Mouse (Mus musculus): Measurements from ENCODE around the gene Prrg2. TPM values are rescaled to one million over a fixed set of nuclear protein-coding genes. Genes with fewer than 3 reads are reported as not detected.

Prrg2 gene
- polyA plus RNA-seq, 1 experiment from 2014 or later: 25.1 TPM

DNA sequence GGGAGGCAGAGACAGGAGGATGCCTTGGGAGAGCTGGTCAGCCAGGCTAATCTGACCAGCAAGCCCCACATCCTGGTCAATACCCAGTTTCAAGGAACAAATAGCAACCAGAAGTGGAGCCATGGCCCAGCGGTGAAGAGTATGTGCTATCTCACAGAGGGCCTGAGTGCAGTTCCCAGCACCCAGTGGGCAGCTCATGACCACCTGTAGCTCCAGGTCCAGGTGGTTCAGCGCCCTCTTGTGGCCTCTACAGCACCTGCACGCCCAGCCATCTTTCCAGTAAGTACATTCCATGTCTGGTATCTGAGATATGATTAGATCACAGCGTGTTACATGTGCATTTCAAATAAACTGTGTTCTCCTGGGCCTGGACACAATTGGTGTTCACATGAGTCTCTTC, 23.6 kb upstream of the Prrg2 start:
- no peak overlapping the region for H3K4me2 ChIP-seq

DNA sequence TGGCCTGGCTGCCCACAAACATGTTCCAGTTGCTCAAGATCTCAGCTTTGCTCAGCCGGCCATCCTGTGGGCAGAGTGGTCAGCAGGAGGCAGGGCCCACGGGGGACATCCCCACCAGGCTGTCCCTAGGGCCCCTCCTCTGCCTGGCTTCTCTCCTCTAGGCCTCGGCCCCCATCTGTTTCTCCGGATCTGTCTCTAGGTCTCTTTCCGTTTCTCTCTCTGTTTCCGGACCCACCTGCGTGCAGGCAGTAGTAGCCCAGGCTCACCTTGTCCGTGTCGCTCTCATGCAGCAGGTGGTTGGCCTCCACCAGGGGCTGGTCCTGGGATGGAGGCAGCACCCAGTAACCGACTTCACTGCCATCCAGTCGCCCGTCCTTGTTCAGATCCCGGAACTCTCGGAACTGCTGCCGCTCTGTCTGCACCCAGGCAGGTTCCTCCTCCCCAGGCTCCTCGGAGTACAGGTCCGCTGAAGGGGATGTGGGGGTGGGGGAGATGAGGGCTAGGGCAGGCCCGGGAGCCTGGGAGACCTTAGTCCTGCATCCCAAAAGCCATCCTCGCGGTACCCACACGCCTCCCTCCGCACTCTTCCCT, 20.9 kb upstream of the Prrg2 start:
- Histone ChIP-seq H3K27me3 (no peaks in the 10 kb centered on the region), H3K4me1 (peaks cover 24% of the 10 kb centered on the region), H3K9ac (no peak overlapping the region), H3K27ac (peak overlapping the region; percentile 73), H3K36me3 (peaks cover 63% of the 10 kb centered on the region), H3K4me2 (no peak overlapping the region), H3K9me3 (no peaks in the 10 kb centered on the region), H3K4me3 (no peak overlapping the region)
- no peak for ATAC-seq (ENCODE audit: insufficient number of reproducible peaks, low FRiP score, low TSS enrichment, low read depth)
- WGBS: 76% methylated on average over 22 of the region's 22 CpGs

More for the DNA sequence above, 23.6 kb upstream of the Prrg2 start:
- Histone ChIP-seq H3K4me3 (no peak overlapping the region), H3K4me1 (peaks cover 30% of the 10 kb centered on the region), H3K36me3 (peaks cover 68% of the 10 kb centered on the region), H3K9ac (no peak overlapping the region), H3K27me3 (no peaks in the 10 kb centered on the region), H3K27ac (no peak overlapping the region), H3K9me3 (no peaks in the 10 kb centered on the region)
- WGBS: 83% methylated on average over 4 of the region's 4 CpGs
- no peak for ATAC-seq (ENCODE audit: insufficient number of reproducible peaks, low FRiP score, low TSS enrichment, low read depth)

DNA sequence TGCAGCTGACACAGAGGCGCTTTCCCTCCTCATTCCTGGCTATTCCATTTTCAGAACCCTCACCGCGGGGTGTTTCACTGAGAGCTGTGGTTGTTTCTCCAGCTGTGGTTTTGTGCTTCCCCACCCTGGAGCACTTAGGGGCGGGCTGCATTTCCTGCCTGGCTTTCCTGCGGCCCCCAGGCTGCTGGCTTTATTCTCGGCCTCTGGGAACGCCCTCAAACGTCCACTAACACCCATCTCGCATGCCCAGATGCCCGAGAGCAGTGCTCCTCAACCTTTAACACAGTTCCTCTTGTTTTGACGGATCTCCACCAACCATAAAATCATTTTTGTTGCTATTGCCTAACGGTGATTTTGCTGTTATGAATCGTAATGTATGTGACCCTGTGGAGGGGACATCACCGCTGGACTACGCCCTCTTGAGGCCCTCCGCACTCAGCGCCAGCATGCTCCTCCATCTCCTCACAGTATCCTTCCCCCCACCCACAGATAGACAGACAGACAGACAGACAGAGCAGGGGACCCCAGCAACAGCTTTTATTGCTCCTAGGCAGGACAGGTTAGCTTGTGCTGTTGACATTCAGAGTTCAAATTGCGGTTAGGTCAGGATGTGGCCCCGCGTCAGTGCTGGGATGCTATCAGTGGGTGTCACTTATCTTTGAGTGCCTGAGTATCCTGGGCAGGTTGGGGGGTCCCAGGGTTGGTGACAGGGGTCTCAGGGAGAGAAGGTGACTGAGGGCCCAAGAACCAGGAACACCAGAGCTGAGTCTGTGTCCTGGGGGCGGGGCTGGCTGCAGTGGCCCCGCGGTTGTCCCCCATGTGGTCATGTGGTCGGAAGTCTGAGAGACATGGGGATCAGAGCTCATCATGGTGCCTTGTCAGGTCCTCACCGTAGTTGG, 20.2 kb upstream of the Prrg2 start:
- WGBS: 61% methylated on average over 25 of the region's 25 CpGs
- Histone ChIP-seq H3K27ac (peak overlapping the region; percentile 73), H3K9ac (no peak overlapping the region), H3K9me3 (no peaks in the 10 kb centered on the region), H3K4me2 (0 out of 2 replicates have a peak overlapping the region, but pooled peaks have one; percentile 1), H3K4me3 (no peak overlapping the region), H3K4me1 (peaks cover 23% of the 10 kb centered on the region), H3K36me3 (peaks cover 59% of the 10 kb centered on the region), H3K27me3 (no peaks in the 10 kb centered on the region)
- peak; percentile 32; the same call in 1 of the 2 replicates for ATAC-seq (ENCODE audit: insufficient number of reproducible peaks, low FRiP score, low TSS enrichment, low read depth)

DNA sequence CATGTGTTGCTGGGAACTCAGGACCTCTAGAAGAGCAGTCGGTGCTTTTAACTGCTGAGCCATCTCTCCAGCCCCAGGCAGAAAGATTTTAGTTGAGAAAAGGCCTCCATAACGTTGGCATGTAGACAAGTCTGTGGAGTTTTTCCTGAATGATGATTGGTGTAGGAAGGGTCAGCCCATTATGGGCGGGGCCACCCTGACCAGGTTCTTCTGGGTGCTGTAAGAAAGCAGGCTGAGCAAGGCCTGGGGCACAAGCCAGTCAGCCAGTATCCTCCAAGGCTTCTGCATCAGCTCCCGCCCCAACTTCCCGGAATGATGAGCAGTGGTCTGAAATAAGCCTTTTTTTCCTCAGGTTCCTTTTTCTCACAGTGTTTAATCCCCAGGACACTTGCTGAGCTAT, 18.5 kb upstream of the Prrg2 start:
- H3K4me1 ChIP-seq: peaks cover 23% of the 10 kb centered on the region
- no peak; the same call in 1 of the 2 replicates for ATAC-seq (ENCODE audit: insufficient number of reproducible peaks, low FRiP score, low TSS enrichment, low read depth)
- no peaks in the 10 kb centered on the region for H3K9me3 ChIP-seq
- no peaks in the 10 kb centered on the region for H3K27me3 ChIP-seq
- peak overlapping the region; percentile 51; the same call in 1 of the 2 replicates for H3K27ac ChIP-seq
- 44% methylated on average over 5 of the region's 5 CpGs for WGBS
- H3K4me3 ChIP-seq: no peak overlapping the region
- no peak overlapping the region for H3K9ac ChIP-seq
- H3K4me2 ChIP-seq: no peak overlapping the region
- H3K36me3 ChIP-seq: peaks cover 59% of the 10 kb centered on the region

DNA sequence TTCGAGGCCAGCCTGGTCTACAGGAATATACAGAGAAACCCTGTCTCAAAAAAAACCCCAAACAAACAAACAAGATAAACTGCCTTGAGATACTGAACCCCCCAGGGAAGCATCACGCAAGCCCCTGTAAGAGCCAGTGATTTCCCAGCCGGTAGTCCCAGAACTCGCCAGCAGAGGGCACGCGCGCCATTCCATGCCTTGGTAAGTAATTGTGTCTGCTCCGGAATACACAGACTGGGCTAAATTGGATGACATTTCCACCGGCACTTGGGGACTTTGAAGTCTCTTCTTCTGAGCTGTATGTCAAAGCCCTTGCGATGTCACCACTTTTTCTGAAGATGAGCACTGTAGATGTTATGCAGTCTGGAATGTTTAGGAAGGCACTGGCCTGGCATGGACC, 17.4 kb upstream of the Prrg2 start:
- H3K36me3 ChIP-seq: peaks cover 60% of the 10 kb centered on the region

DNA sequence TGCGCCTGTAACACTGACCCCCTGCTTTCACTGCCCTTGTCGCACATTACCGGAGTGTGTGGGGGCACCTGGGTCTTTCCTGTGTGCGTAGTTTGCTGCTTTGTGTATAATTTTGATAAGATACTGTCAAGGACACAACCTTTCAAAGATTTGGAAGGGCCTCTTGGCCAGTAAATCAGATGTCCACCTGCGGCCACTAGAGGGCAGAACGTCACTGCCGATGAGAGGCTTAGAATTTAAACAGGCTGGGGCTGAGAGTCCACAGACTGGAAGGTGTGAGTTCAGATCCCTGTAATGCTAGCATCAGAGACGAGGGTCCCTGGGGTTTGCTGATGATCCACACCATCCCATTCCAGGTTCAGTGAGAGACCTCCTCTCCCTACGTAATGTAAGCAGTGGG, 16.0 kb upstream of the Prrg2 start:
- Histone ChIP-seq H3K4me3 (no peak overlapping the region), H3K27ac (no peak overlapping the region), H3K4me2 (no peak overlapping the region), H3K4me1 (peaks cover 23% of the 10 kb centered on the region), H3K27me3 (no peaks in the 10 kb centered on the region), H3K9me3 (no peaks in the 10 kb centered on the region), H3K9ac (no peak overlapping the region), H3K36me3 (peaks cover 61% of the 10 kb centered on the region)
- 37% methylated on average over 9 of the region's 9 CpGs for WGBS
- ATAC-seq (ENCODE audit: insufficient number of reproducible peaks, low FRiP score, low TSS enrichment, low read depth): no peak

More for the DNA sequence above, 17.4 kb upstream of the Prrg2 start:
- no peak overlapping the region for H3K27ac ChIP-seq
- 0% methylated on average over 10 of the region's 10 CpGs for WGBS
- no peak for ATAC-seq (ENCODE audit: insufficient number of reproducible peaks, low FRiP score, low TSS enrichment, low read depth)
- peaks cover 23% of the 10 kb centered on the region for H3K4me1 ChIP-seq
- no peak overlapping the region for H3K9ac ChIP-seq
- H3K4me3 ChIP-seq: no peak overlapping the region
- no peak overlapping the region for H3K4me2 ChIP-seq
- H3K27me3 ChIP-seq: no peaks in the 10 kb centered on the region
- H3K9me3 ChIP-seq: no peaks in the 10 kb centered on the region

DNA sequence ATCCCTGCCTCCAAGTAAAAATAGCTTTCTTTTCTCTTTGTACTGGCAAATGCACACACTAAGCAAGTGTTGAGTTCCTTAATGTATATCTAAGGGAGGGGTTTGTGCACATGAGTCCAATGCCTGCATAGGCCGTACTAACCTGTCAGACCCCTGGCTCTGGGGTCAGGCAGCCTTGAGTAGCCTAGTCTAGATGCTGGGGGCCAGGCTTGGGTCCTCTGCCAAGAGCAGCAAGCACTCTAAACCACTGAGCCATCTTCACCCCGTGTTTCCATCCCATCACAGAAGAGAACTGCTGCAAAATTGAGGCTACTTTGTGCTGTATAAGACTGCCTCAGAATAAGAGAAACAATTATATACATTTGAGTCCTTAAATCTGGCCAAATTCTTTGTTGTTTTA, 15.4 kb upstream of the Prrg2 start:
- peaks cover 57% of the 10 kb centered on the region for H3K36me3 ChIP-seq

DNA sequence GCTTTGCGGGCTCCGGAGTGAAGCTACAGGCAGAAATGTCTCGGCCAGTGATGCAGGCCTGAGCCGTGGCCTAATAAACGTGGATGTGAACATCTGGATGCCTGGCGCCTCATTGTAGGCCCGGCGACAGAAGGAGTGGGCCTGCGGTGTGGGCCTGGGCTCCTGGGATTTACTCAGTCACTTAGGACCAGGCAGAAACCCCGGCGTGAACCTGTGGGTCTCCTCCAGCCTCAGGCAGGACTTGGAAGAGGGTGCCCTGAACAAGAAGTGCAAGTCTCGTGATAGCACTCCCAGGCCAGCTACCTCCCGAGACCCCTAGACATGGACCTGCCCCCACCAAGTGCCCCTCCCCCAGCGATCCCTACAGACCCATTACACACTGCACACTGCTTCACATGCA, 14.8 kb upstream of the Prrg2 start:
- ATAC-seq (ENCODE audit: insufficient number of reproducible peaks, low FRiP score, low TSS enrichment, low read depth): no peak
- H3K27me3 ChIP-seq: no peaks in the 10 kb centered on the region
- 69% methylated on average over 14 of the region's 14 CpGs for WGBS
- H3K27ac ChIP-seq: no peak overlapping the region
- peaks cover 52% of the 10 kb centered on the region for H3K36me3 ChIP-seq
- H3K4me3 ChIP-seq: no peak overlapping the region
- no peak overlapping the region for H3K4me2 ChIP-seq
- H3K9ac ChIP-seq: no peak overlapping the region
- H3K9me3 ChIP-seq: no peaks in the 10 kb centered on the region
- peaks cover 13% of the 10 kb centered on the region for H3K4me1 ChIP-seq

More for the DNA sequence above, 15.4 kb upstream of the Prrg2 start:
- Histone ChIP-seq H3K9me3 (no peaks in the 10 kb centered on the region), H3K4me3 (no peak overlapping the region), H3K4me1 (peaks cover 18% of the 10 kb centered on the region), H3K9ac (no peak overlapping the region), H3K27me3 (no peaks in the 10 kb centered on the region), H3K4me2 (no peak overlapping the region), H3K27ac (no peak overlapping the region)
- no peak for ATAC-seq (ENCODE audit: insufficient number of reproducible peaks, low FRiP score, low TSS enrichment, low read depth)
- WGBS: 90% methylated on average over 2 of the region's 2 CpGs

DNA sequence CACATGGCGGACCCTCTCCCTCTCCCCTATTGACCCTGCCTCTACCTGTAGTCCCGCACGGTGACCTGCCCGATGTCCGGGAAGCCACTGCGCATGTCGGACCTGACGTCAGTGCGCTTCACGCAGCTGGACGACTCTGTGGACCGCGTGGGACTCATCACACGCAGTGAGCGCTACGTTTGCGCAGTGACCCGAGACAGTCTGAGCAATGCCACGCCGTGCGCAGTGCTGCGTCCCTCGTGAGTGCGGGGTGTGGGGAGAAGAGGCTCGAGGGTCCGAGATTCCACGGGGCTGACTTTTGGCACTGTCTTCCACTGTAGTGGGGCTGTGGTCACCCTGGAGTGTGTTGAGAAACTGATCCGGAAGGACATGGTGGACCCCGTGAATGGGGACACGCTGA, 14.0 kb upstream of the Prrg2 start:
- 86% methylated on average over 30 of the region's 30 CpGs for WGBS
- Histone ChIP-seq H3K27me3 (no peaks in the 10 kb centered on the region), H3K27ac (no peak overlapping the region), H3K36me3 (peaks cover 50% of the 10 kb centered on the region), H3K4me3 (no peak overlapping the region), H3K9ac (no peak overlapping the region), H3K9me3 (no peaks in the 10 kb centered on the region), H3K4me2 (no peak overlapping the region), H3K4me1 (peaks cover 11% of the 10 kb centered on the region)
- ATAC-seq (ENCODE audit: insufficient number of reproducible peaks, low FRiP score, low TSS enrichment, low read depth): no peak

DNA sequence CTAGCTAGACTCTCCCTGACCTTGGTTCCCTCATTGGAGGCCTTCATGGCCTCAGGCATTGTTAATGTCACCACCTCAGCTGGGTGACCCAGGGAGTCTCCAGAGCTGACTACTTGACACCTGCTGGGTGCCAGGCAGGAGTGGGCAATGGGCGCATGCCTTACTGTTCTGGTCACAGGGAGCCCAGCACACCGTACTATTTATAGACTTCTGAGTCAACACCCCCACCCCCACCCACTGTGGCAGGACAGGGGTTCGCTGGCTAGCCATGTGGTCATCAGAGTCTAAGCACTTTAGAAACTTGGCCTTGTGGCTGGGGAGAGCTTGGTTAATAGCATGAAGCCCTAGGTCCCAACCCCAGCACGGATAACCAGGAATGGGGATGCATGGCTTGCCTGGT, 12.9 kb upstream of the Prrg2 start:
- no peaks in the 10 kb centered on the region for H3K9me3 ChIP-seq
- 78% methylated on average over 4 of the region's 4 CpGs for WGBS
- H3K4me3 ChIP-seq: no peak overlapping the region
- peaks cover 47% of the 10 kb centered on the region for H3K36me3 ChIP-seq
- no peak overlapping the region for H3K9ac ChIP-seq
- H3K27me3 ChIP-seq: no peaks in the 10 kb centered on the region
- no peak for ATAC-seq (ENCODE audit: insufficient number of reproducible peaks, low FRiP score, low TSS enrichment, low read depth)
- no peak overlapping the region for H3K27ac ChIP-seq
- H3K4me2 ChIP-seq: no peak overlapping the region
- peaks cover 3% of the 10 kb centered on the region; the same call in 1 of the 2 replicates for H3K4me1 ChIP-seq

DNA sequence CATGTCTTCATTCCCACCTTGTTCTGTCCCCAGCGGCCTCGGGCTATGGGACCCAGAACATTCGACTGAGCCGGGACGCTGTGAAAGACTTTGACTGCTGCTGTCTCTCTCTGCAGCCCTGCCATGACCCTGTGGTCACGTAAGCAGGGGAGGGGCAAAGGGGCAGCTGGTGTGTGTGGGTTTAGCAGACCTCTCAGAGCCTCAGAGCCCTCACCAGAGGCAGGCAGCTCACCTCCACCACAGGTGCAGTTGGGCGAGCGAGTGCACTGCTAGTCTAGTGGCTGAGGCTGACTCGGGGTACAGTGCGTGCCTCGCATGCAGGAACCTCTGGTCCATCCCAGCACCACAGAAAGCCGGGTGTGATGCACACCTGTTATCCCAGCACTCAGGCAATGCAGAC, 11.5 kb upstream of the Prrg2 start:
- no peaks in the 10 kb centered on the region for H3K4me1 ChIP-seq
- 86% methylated on average over 12 of the region's 12 CpGs for WGBS
- ATAC-seq (ENCODE audit: insufficient number of reproducible peaks, low FRiP score, low TSS enrichment, low read depth): no peak
- no peak overlapping the region for H3K4me2 ChIP-seq
- H3K9ac ChIP-seq: no peak overlapping the region
- no peak overlapping the region for H3K27ac ChIP-seq
- no peaks in the 10 kb centered on the region for H3K9me3 ChIP-seq
- H3K27me3 ChIP-seq: no peaks in the 10 kb centered on the region
- H3K4me3 ChIP-seq: no peak overlapping the region
- H3K36me3 ChIP-seq: peaks cover 47% of the 10 kb centered on the region

DNA sequence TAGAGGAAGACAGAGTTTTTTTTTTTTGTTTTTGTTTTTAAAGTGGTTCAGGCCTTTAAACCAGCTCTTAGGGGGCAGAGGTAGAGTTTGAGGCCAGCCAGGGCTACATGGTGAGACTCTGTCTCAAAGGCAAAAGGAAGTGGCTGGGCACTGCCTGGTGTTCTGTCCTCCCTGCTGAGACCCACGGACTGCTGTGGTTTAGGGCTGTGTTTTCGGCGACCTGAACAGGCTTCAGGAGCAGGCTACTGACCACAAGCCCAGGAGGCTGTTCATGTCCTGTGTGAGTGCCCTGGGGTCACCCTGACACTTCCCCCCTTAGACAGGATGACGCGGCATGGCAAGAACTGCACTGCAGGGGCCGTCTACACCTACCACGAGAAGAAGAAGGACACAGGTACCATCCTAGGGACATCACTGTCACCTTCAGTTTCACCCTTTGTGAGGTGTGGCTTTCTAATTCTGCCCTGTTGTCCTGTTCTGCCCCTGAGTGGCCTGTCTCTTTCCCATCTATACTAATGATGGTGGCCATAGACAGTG, 10.8 kb upstream of the Prrg2 start:
- ATAC-seq (ENCODE audit: insufficient number of reproducible peaks, low FRiP score, low TSS enrichment, low read depth): no peak
- Histone ChIP-seq H3K9me3 (no peaks in the 10 kb centered on the region), H3K4me2 (no peak overlapping the region), H3K27ac (no peak overlapping the region), H3K9ac (no peak overlapping the region), H3K4me1 (no peaks in the 10 kb centered on the region), H3K4me3 (no peak overlapping the region), H3K27me3 (no peaks in the 10 kb centered on the region), H3K36me3 (peaks cover 47% of the 10 kb centered on the region)
- 84% methylated on average over 7 of the region's 7 CpGs for WGBS
